Mouse (Mus musculus): ENCODE results near the gene Aurkaip1. TPM values are rescaled to one million over a fixed set of nuclear protein-coding genes. Genes with fewer than 3 reads are reported as not detected.

The Aurkaip1 gene
- polyA plus RNA-seq, 1 experiment: 159 TPM

DNA sequence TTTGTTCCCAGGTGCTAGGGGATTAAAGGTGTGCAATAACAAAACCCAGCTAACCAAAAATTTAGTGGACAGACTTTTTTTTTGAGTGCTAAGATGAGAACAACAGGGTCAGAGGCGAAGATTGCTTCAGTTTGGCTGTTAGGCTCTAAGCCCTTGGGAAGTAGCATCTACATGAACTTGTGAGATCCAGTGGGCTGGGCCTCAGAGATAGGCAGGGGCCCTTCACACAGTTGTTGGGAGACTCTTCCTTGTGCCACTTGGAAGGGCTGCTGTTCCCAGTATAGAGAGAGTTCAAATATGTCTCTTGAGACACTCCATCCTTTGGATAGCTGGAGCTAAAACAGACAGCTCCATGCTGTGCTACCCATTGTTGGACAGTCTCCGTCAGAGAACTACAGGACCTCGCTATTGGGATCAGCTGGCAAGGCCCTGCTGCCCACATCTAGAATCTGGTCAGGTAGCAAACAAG, 41.0 kb upstream of the Aurkaip1 start, which contains the start of gene Ankrd65:
Gene Ankrd65 (plus strand): TSS at position 419 of the 469 bp plus-strand sequence.
- TF ChIP-seq CTCF (IDR thresholded peaks at IDR 0.05; ENCODE audit: borderline replicate concordance, insufficient read depth, low read depth, low read length): no peak
- no peak for TF ChIP-seq POLR2A (IDR thresholded peaks at IDR 0.05; ENCODE audit: borderline replicate concordance, insufficient read depth, low read length)
- no peak for DNase-seq
- no peaks in the 10 kb centered on the region for H3K27me3 ChIP-seq (ENCODE audit: control insufficient read depth, insufficient read depth, low read length)
- H3K27ac ChIP-seq (ENCODE audit: insufficient read depth, low read length): no peak within 1 kb of the TSS
- H3K4me1 ChIP-seq (ENCODE audit: control insufficient read depth, insufficient read depth, low read length): no peaks in the 10 kb centered on the region
- no peak within 1 kb of the TSS for H3K4me3 ChIP-seq (replicated peaks; ENCODE audit: insufficient read depth, low read depth, low read length)
- WGBS: 37% methylated on average over 3 of the region's 3 CpGs

- Histone ChIP-seq H3K27ac (ENCODE audit: insufficient read depth, low read length) (no peak overlapping the region), H3K4me3 (replicated peaks; ENCODE audit: insufficient read depth, low read depth, low read length) (no peak overlapping the region), H3K27me3 (ENCODE audit: control insufficient read depth, insufficient read depth, low read length) (no peaks in the 10 kb centered on the region), H3K4me1 (ENCODE audit: control insufficient read depth, insufficient read depth, low read length) (no peaks in the 10 kb centered on the region)
- no peak for DNase-seq
- WGBS: 73% methylated on average over 3 of the region's 3 CpGs
- TF ChIP-seq CTCF (IDR thresholded peaks at IDR 0.05; ENCODE audit: borderline replicate concordance, insufficient read depth, low read depth, low read length) (no peak), POLR2A (IDR thresholded peaks at IDR 0.05; ENCODE audit: borderline replicate concordance, insufficient read depth, low read length) (no peak)
These were observed 40.4 kb upstream of the Aurkaip1 start for GRCm38 (mm10) chr4:155790650-155791161.

DNA sequence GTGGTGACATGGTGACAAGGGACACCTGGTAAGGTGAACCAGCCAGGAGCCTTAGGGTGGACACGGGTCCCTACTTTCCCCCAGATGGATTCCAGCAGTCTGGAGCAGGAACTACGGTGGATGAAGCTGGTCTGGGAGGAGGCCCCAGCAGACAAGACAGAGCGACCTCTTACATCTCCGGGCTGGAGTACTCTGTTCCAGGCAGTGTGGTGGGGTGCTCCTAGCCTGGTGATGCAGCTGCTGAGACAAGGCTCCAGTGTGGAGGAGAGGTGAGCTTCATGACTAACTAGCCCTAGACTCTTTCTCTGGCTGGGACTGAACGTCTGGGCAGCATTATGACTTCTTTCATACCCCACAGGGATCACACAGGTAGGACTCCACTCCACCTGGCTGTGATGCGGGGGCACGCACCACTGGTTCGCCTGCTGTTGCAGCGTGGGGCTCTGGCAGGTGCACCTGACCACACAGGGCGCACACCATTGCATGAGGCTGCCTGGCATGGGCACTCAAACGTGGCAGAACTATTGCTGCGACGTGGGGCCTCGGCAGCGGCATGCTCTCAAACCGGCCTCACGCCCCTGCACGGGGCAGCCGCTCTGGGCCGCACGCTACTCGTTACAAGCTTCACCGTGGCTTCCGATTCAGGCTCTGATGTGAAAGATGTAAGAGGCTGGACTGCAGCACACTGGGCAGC, 39.7 kb upstream of the Aurkaip1 start:
- no peak for DNase-seq
- Histone ChIP-seq H3K4me1 (ENCODE audit: control insufficient read depth, insufficient read depth, low read length) (no peaks in the 10 kb centered on the region), H3K27ac (ENCODE audit: insufficient read depth, low read length) (no peak overlapping the region), H3K27me3 (ENCODE audit: control insufficient read depth, insufficient read depth, low read length) (no peaks in the 10 kb centered on the region), H3K4me3 (replicated peaks; ENCODE audit: insufficient read depth, low read depth, low read length) (no peak overlapping the region)
- 75% methylated on average over 24 of the region's 24 CpGs for WGBS
- no peak for TF ChIP-seq CTCF (IDR thresholded peaks at IDR 0.05; ENCODE audit: borderline replicate concordance, insufficient read depth, low read depth, low read length)
- no peak for TF ChIP-seq POLR2A (IDR thresholded peaks at IDR 0.05; ENCODE audit: borderline replicate concordance, insufficient read depth, low read length)

GRCm38 (mm10) chr4:155793730-155794129, 37.3 kb upstream of the Aurkaip1 start:
- Histone ChIP-seq H3K27me3 (ENCODE audit: control insufficient read depth, insufficient read depth, low read length) (no peaks in the 10 kb centered on the region), H3K27ac (ENCODE audit: insufficient read depth, low read length) (no peak overlapping the region), H3K4me3 (replicated peaks; ENCODE audit: insufficient read depth, low read depth, low read length) (no peak overlapping the region), H3K4me1 (ENCODE audit: control insufficient read depth, insufficient read depth, low read length) (no peaks in the 10 kb centered on the region)
- 73% methylated on average over 2 of the region's 2 CpGs for WGBS
- no peak for DNase-seq
- no peak for TF ChIP-seq CTCF (IDR thresholded peaks at IDR 0.05; ENCODE audit: borderline replicate concordance, insufficient read depth, low read depth, low read length)
- no peak for TF ChIP-seq POLR2A (IDR thresholded peaks at IDR 0.05; ENCODE audit: borderline replicate concordance, insufficient read depth, low read length)

DNA sequence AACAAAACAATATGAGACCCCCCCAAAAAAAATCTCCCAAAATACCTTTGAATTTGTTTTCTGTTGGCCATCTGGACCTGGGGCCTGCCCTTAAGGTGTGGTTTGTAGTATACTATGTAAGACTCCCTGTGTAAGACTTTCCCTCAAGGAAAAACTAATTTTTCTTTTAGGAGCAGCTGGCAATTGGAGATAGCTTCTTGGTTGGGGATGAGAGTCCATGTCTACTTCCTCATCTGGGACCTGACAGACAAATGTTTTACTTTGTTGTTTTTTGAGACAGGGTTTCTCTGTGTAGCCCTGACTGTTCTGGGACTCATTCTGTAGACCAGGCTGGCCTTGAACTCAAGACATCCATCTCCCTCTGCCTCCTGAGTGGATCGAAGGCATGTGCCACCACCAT, 29.0 kb upstream of the Aurkaip1 start:
- TF ChIP-seq POLR2A (IDR thresholded peaks at IDR 0.05; ENCODE audit: borderline replicate concordance, insufficient read depth, low read length) (no peak), CTCF (IDR thresholded peaks at IDR 0.05; ENCODE audit: borderline replicate concordance, insufficient read depth, low read depth, low read length) (no peak)

DNA sequence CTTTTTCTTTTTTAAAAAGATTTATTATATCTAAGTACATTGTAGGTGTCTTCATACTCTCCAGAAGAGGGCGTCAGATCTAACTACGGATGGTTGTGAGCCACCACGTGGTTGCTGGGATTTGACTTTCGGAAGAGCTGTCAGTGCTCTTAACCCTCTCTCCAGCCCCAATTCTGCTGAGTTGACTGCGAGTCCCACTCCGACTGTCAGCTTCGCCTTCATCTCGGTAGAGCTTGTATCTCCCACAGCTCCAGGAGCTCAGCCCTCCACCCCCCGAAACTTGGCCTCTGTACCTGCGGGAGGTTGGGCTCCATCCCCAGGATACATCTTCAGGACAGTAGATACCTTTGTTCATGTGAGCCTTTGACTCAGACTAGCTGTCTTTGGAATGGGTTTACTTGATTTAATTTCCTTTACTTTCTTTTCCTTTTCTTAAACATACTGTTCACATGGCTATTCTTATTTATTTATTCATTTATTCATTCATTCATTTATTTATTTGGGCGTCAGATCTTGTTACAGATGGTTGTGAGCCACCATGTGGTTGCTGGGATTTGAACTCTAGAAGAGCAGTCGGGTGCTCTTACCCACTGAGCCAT, 28.2 kb upstream of the Aurkaip1 start, which contains the start of gene Mrpl20:
Gene Mrpl20 (plus strand): TSS at position 138 of the 599 bp plus-strand sequence.
- 8% methylated on average over 12 of the region's 12 CpGs for WGBS
- H3K4me3 ChIP-seq (replicated peaks; ENCODE audit: insufficient read depth, low read depth, low read length): peak within 1 kb of the TSS; percentile 95
- H3K27me3 ChIP-seq (ENCODE audit: control insufficient read depth, insufficient read depth, low read length): no peaks in the 10 kb centered on the region; the same call in 1 of the 2 replicates
- no peak for DNase-seq
- TF ChIP-seq POLR2A (IDR thresholded peaks at IDR 0.05; ENCODE audit: borderline replicate concordance, insufficient read depth, low read length): no peak
- TF ChIP-seq CTCF (IDR thresholded peaks at IDR 0.05; ENCODE audit: borderline replicate concordance, insufficient read depth, low read depth, low read length): no peak
- peak within 1 kb of the TSS; percentile 75 for H3K27ac ChIP-seq (ENCODE audit: insufficient read depth, low read length)
- H3K4me1 ChIP-seq (ENCODE audit: control insufficient read depth, insufficient read depth, low read length): peaks cover 10% of the 10 kb centered on the region

More for the DNA sequence above, 29.0 kb upstream of the Aurkaip1 start:
- Histone ChIP-seq H3K27ac (ENCODE audit: insufficient read depth, low read length) (no peak overlapping the region), H3K4me1 (ENCODE audit: control insufficient read depth, insufficient read depth, low read length) (peaks cover 10% of the 10 kb centered on the region), H3K4me3 (replicated peaks; ENCODE audit: insufficient read depth, low read depth, low read length) (no peak overlapping the region), H3K27me3 (ENCODE audit: control insufficient read depth, insufficient read depth, low read length) (no peaks in the 10 kb centered on the region; the same call in 1 of the 2 replicates)
- no peak for DNase-seq
- WGBS: 64% methylated on average over 1 of the region's 1 CpGs

DNA sequence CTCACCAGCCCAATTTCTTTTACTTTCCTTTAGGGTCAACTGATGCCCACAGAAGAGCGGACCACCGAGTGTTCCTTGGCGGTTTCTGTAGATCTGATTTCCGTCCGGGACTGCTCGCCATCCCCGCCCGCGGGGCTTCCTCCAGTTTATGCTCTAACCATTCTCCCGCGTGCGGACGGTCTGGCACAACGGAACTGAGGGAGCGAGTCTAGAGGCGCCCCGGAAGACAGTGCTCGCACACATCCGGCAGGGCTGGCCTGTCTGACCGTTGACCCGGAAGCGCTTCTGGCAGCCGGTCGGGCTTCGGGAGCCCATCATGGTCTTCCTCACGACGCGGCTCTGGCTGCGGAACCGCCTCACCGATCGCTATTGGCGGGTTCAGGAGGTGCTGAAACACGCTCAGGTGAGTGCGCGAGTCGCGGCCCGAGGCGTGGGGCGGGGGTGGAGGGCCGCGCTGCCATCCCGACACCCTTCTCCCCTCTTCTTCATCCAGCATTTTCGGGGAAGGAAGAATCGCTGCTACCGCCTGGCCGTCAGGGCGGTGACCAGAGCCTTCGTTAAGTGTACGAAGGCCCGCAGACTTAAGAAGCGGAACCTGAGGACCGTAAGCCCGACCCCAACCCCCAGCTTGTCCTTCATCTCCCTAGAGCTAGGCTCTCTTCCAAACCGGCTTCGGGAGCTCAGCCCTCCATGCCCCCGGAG, 27.6 kb upstream of the Aurkaip1 start:
- H3K27me3 ChIP-seq (ENCODE audit: control insufficient read depth, insufficient read depth, low read length): no peaks in the 10 kb centered on the region; the same call in 1 of the 2 replicates
- DNase-seq: peak; percentile 94 to 98
- TF ChIP-seq POLR2A (IDR thresholded peaks at IDR 0.05; ENCODE audit: borderline replicate concordance, insufficient read depth, low read length): peak; percentile 84
- no peak for TF ChIP-seq CTCF (IDR thresholded peaks at IDR 0.05; ENCODE audit: borderline replicate concordance, insufficient read depth, low read depth, low read length)
- H3K4me1 ChIP-seq (ENCODE audit: control insufficient read depth, insufficient read depth, low read length): peaks cover 10% of the 10 kb centered on the region
- peak overlapping the region; percentile 95 for H3K4me3 ChIP-seq (replicated peaks; ENCODE audit: insufficient read depth, low read depth, low read length)
- peak overlapping the region; percentile 63 for H3K27ac ChIP-seq (ENCODE audit: insufficient read depth, low read length)
- under 1% methylated on average over 58 of the region's 58 CpGs for WGBS
